ENCODE assay signal across 27 mouse cellular contexts in the genomic region with DNA sequence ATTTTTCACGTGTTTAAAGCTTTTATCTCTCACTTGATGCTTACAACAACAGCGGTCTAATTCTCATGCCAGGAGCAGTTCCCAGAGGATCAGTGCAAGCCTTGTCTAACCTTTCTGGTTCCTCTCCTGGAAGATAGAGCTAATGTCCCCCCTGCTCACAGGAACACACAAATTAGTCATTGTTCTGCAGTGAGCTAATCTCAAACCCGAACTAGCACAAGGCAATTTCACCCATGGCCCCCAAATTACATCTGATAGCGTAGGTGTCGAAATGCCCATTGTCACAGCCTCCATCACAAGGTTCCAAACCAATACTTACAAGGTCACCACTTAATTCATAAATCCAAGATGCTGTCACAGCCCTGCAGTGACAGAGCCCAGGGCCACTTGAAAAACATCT.
"Had no signal": no experiment of that assay in that cellular context is flagged by ENCODE, and none has a peak within 500 bp of the region (broad histone marks: within the 10 kb centered on the region; RNA-seq: fewer than 3 reads in every experiment).

No protein-coding gene starts in this region.

- H3K4me3 ChIP-seq: gastrocnemius, adult 2 months; heart, adult 2 months; heart, embryonic 10.5 days; heart, embryonic 12.5 days; hindbrain, embryonic 10.5 days; hindbrain, embryonic 12.5 days; hindbrain, embryonic 15.5 days; kidney, embryonic 15.5 days; limb, embryonic 13.5 days; limb, embryonic 15.5 days; liver, embryonic 13.5 days; liver, embryonic 15.5 days had no signal

- H3K4me2 ChIP-seq: heart, embryonic 12.5 days; hindbrain, embryonic 12.5 days; hindbrain, embryonic 15.5 days; kidney, embryonic 15.5 days; limb, embryonic 13.5 days; limb, embryonic 15.5 days; liver, embryonic 13.5 days; liver, embryonic 15.5 days had no signal

- H3K27ac ChIP-seq: gastrocnemius, adult 2 months; heart, adult 2 months; heart, embryonic 10.5 days; hindbrain, embryonic 10.5 days; hindbrain, embryonic 12.5 days; hindbrain, embryonic 15.5 days; hindbrain, postnatal 0 days; kidney, embryonic 15.5 days; kidney, postnatal 0 days; limb, embryonic 13.5 days; limb, embryonic 15.5 days; liver, embryonic 13.5 days; liver, embryonic 15.5 days had no signal

- H3K4me1 ChIP-seq: heart, embryonic 12.5 days; liver, embryonic 13.5 days; liver, embryonic 15.5 days had no signal

- H3K27me3 ChIP-seq: heart, embryonic 12.5 days; hindbrain, embryonic 12.5 days; hindbrain, embryonic 15.5 days; kidney, embryonic 15.5 days; limb, embryonic 13.5 days; limb, embryonic 15.5 days; liver, embryonic 13.5 days; liver, embryonic 15.5 days had no signal

- DNase-seq: gastrocnemius, adult 2 months; gastrocnemius, postnatal 10 days; gastrocnemius, postnatal 25 days; heart, adult 2 months; heart, postnatal 10 days; heart, postnatal 4 days; kidney, adult 11 months; kidney, adult 2 months; kidney, adult 9 months; kidney, postnatal 14 days; kidney, postnatal 36 days; layer of hippocampus, adult 9-11 months; layer of hippocampus, postnatal 36 days; left cerebral cortex, postnatal 4 days; liver, embryonic 13.5 days had no signal

- H3K9ac ChIP-seq: heart, embryonic 12.5 days; hindbrain, embryonic 12.5 days; hindbrain, embryonic 15.5 days; kidney, embryonic 15.5 days; limb, embryonic 13.5 days; limb, embryonic 15.5 days; liver, embryonic 13.5 days; liver, embryonic 15.5 days had no signal

- ATAC-seq: hindbrain, postnatal 0 days; intestine, embryonic 16.5 days had no signal

- H3K36me3 ChIP-seq: heart, embryonic 10.5 days; heart, embryonic 12.5 days; hindbrain, embryonic 10.5 days; hindbrain, embryonic 12.5 days; hindbrain, embryonic 15.5 days; kidney, embryonic 15.5 days; limb, embryonic 13.5 days; limb, embryonic 15.5 days; liver, embryonic 13.5 days; liver, embryonic 15.5 days had no signal

- H3K9me3 ChIP-seq: heart, embryonic 10.5 days; hindbrain, embryonic 15.5 days; limb, embryonic 15.5 days; liver, embryonic 13.5 days had no signal
